Mouse (Mus musculus): ENCODE data around the gene Hist1h4a. TPM values are rescaled to one million over a fixed set of nuclear protein-coding genes. Genes with fewer than 3 reads are reported as not detected.

Hist1h4a gene
- total RNA-seq, 2 experiments from 2014 or later: 42.9 to 49.4 TPM

Small RNA genes lying within 50 kb of the gene (microRNA-seq; reads per million reads assigned to microRNA genes)
- gene Gm44314 (0 reads per million in 2 experiments), gene Gm44484 (0 reads per million in 2 experiments)

Other genes with a start within 250 kb of the Hist1h4a start
- 100 to 1,000 TPM; 331 to 357 TPM for gene Hist1h4h, start 230.2 kb downstream of the Hist1h4a start, total RNA-seq (2021)
- gene Hist1h2af, start 227.3 kb downstream of the Hist1h4a start, total RNA-seq (2021): 1 to 10 TPM in 1 of 2 experiments, not detected in 1; 3.0 TPM
- 1 to 10 TPM; 2.1 to 4.9 TPM for gene Hist1h3g, start 225.8 kb downstream of the Hist1h4a start, total RNA-seq (2021)
- under 1 TPM; 0.43 to 0.54 TPM for gene Hist1h2bh, start 217.8 kb downstream of the Hist1h4a start, total RNA-seq (2021)
- gene Hist1h3f, start 217.2 kb downstream of the Hist1h4a start, total RNA-seq (2021): 10 to 100 TPM; 15.1 to 16.5 TPM
- gene Hist1h4f, start 209.6 kb downstream of the Hist1h4a start, total RNA-seq (2021): 100 to 1,000 TPM; 135 to 161 TPM
- 1 to 10 TPM; 3.1 to 4.0 TPM for gene Hist1h1d, start 208.0 kb downstream of the Hist1h4a start, total RNA-seq (2021)
- 10 to 100 TPM; 39.8 to 44.6 TPM for gene Hist1h3e, start 198.9 kb downstream of the Hist1h4a start, total RNA-seq (2021)
- 1 to 10 TPM; 3.9 to 8.2 TPM for gene Hist1h2ae, start 190.0 kb downstream of the Hist1h4a start, total RNA-seq (2021)
- gene Hist1h2bg, start 189.8 kb downstream of the Hist1h4a start, total RNA-seq (2021): 10 to 100 TPM; 58.3 to 66.2 TPM
- gene Hist1h2bf, start 187.0 kb downstream of the Hist1h4a start, total RNA-seq (2021): 10 to 100 TPM; 24.1 to 24.2 TPM
- gene Hist1h2ad, start 186.8 kb downstream of the Hist1h4a start, total RNA-seq (2021): 1 to 10 TPM; 3.8 to 7.1 TPM
- 10 to 100 TPM; 11.8 to 13.6 TPM for gene Hist1h3d, start 185.5 kb downstream of the Hist1h4a start, total RNA-seq (2021)
- gene Hist1h4d, start 179.6 kb downstream of the Hist1h4a start, total RNA-seq (2021): 100 to 1,000 TPM; 152 to 153 TPM
- gene Hist1h2be, start 140.1 kb downstream of the Hist1h4a start, total RNA-seq (2021): 10 to 100 TPM; 10.2 to 11.3 TPM
- gene Hist1h1e, start 138.7 kb downstream of the Hist1h4a start, total RNA-seq (2021): 10 to 100 TPM; 41.8 to 45.0 TPM
- 1 to 10 TPM; 2.3 to 3.4 TPM for gene Hist1h2ac, start 77.3 kb downstream of the Hist1h4a start, total RNA-seq (2021)
- 10 to 100 TPM; 53.5 to 63.1 TPM for gene Hist1h2bc, start 77.0 kb downstream of the Hist1h4a start, total RNA-seq (2021)
- not detected for gene Hist1h1t, start 65.4 kb downstream of the Hist1h4a start, total RNA-seq (2021)
- gene Hist1h4c, start 62.8 kb downstream of the Hist1h4a start, total RNA-seq (2021): 100 to 1,000 TPM; 104 to 112 TPM
- gene Hfe, start 50.4 kb downstream of the Hist1h4a start, total RNA-seq (2021): 1 to 10 TPM; 4.1 to 4.2 TPM
- 10 to 100 TPM; 47.0 to 47.3 TPM for gene Hist1h1c, start 22.4 kb downstream of the Hist1h4a start, total RNA-seq (2021)
- under 1 TPM; 0.62 to 0.63 TPM for gene Hist1h3c, start 15.6 kb downstream of the Hist1h4a start, total RNA-seq (2021)
- 10 to 100 TPM; 15.7 to 19.5 TPM for gene Hist1h2bb, start 14.5 kb downstream of the Hist1h4a start, total RNA-seq (2021)
- gene Hist1h2ab, start 10.1 kb downstream of the Hist1h4a start, total RNA-seq (2021): 10 to 100 TPM; 28.1 to 35.2 TPM
- 1 to 10 TPM; 7.6 to 9.4 TPM for gene Hist1h3b, start 9.0 kb downstream of the Hist1h4a start, total RNA-seq (2021)
- gene Hist1h4b, start 4.2 kb downstream of the Hist1h4a start, total RNA-seq (2021): 10 to 100 TPM; 73.0 to 74.7 TPM
- gene Hist1h3a, start 1.2 kb upstream of the Hist1h4a start, total RNA-seq (2021): 10 to 100 TPM; 27.5 to 33.9 TPM
- 10 to 100 TPM; 15.7 to 16.5 TPM for gene Hist1h1a, start 2.4 kb upstream of the Hist1h4a start, total RNA-seq (2021)
- gene Trim38, start 8.7 kb upstream of the Hist1h4a start, total RNA-seq (2021): not detected
- gene Slc17a2, start 45.8 kb upstream of the Hist1h4a start, total RNA-seq (2021): not detected
- not detected for gene Slc17a3, start 78.2 kb upstream of the Hist1h4a start, total RNA-seq (2021)
- not detected for gene Slc17a1, start 106.5 kb upstream of the Hist1h4a start, total RNA-seq (2021)
- not detected for gene Slc17a4, start 153.8 kb upstream of the Hist1h4a start, total RNA-seq (2021)
- not detected for gene Hist1h2ba, start 172.9 kb upstream of the Hist1h4a start, total RNA-seq (2021)
- not detected for gene Hist1h2aa, start 173.2 kb upstream of the Hist1h4a start, total RNA-seq (2021)
- gene Scgn, start 230.0 kb upstream of the Hist1h4a start, total RNA-seq (2021): 1 to 10 TPM; 1.7 to 3.6 TPM